Mouse (Mus musculus) splenic B cell, adult 2 months (primary cell): Measurements from ENCODE around the gene Pex16.

Experiments
- DNase-seq: peaks from one replicate; pipeline ENCODE4 v3.0.0-alpha.2; 2011; ENCODE audit warnings: low read depth, low spot score
- H3K27me3 ChIP-seq: 2 replicates; pipeline ENCODE4 v1.6.1; 2012; ENCODE audit warnings: mild to moderate bottlenecking, low read length, moderate library complexity, mixed read lengths; ENCODE audit not compliant: control insufficient read depth, poor library complexity, insufficient read depth, severe bottlenecking
- H3K36me3 ChIP-seq: 2 replicates; pipeline ENCODE4 v1.6.1; 2012; ENCODE audit warnings: mild to moderate bottlenecking, low read length, moderate library complexity, mixed read lengths; ENCODE audit not compliant: control insufficient read depth, poor library complexity, insufficient read depth, severe bottlenecking

Gene Pex16

GRCm38 (mm10) chr2:92374514-92374913, at the start of gene Pex16, which contains the start of gene Large2:
TSS of gene Pex16 (plus strand) at chr2:92374676.
TSS of gene Large2 (minus strand) at chr2:92374869.
- DNase-seq, result peak; percentile 68
- no peaks in the 10 kb centered on the region for H3K27me3 ChIP-seq
- peaks cover 6% of the 10 kb centered on the region for H3K36me3 ChIP-seq

GRCm38 (mm10) chr2:92325676-92326075, 48.8 kb upstream of the Pex16 start:
- DNase-seq, result no peak
- peaks cover 3% of the 10 kb centered on the region for H3K36me3 ChIP-seq
- H3K27me3 ChIP-seq, result no peaks in the 10 kb centered on the region

- H3K36me3 ChIP-seq, result peaks cover 5% of the 10 kb centered on the region
- no peak for DNase-seq
- no peaks in the 10 kb centered on the region for H3K27me3 ChIP-seq
Measured at GRCm38 (mm10) chr2:92326221-92326620, 48.3 kb upstream of the Pex16 start.

GRCm38 (mm10) chr2:92327601-92328000, 46.9 kb upstream of the Pex16 start:
- DNase-seq, result no peak
- Histone ChIP-seq H3K27me3 (no peaks in the 10 kb centered on the region), H3K36me3 (peaks cover 8% of the 10 kb centered on the region)

- peaks cover 8% of the 10 kb centered on the region; the same call in 1 of the 2 replicates for H3K36me3 ChIP-seq
- H3K27me3 ChIP-seq, result no peaks in the 10 kb centered on the region
- no peak for DNase-seq
Measured at GRCm38 (mm10) chr2:92328206-92328605, 46.3 kb upstream of the Pex16 start.

- no peaks in the 10 kb centered on the region for H3K27me3 ChIP-seq
- peak; percentile 65 for DNase-seq
- H3K36me3 ChIP-seq, result peaks cover 16% of the 10 kb centered on the region
Measured at GRCm38 (mm10) chr2:92330840-92331239, 43.6 kb upstream of the Pex16 start.

- DNase-seq, result peak; percentile 42
- H3K27me3 ChIP-seq, result no peaks in the 10 kb centered on the region
Measured at GRCm38 (mm10) chr2:92331410-92331809, 43.1 kb upstream of the Pex16 start.

GRCm38 (mm10) chr2:92331871-92332270, 42.6 kb upstream of the Pex16 start:
- H3K27me3 ChIP-seq, result no peaks in the 10 kb centered on the region
- DNase-seq, result no peak
- H3K36me3 ChIP-seq, result peaks cover 15% of the 10 kb centered on the region

More at GRCm38 (mm10) chr2:92331410-92331809, 43.1 kb upstream of the Pex16 start:
- H3K36me3 ChIP-seq, result peaks cover 16% of the 10 kb centered on the region

- Histone ChIP-seq H3K36me3 (peaks cover 9% of the 10 kb centered on the region), H3K27me3 (no peaks in the 10 kb centered on the region)
- no peak for DNase-seq
Measured at GRCm38 (mm10) chr2:92342418-92342817, 32.1 kb upstream of the Pex16 start.

- DNase-seq, result no peak
- Histone ChIP-seq H3K27me3 (no peaks in the 10 kb centered on the region), H3K36me3 (peaks cover 14% of the 10 kb centered on the region)
Measured at GRCm38 (mm10) chr2:92347191-92347590, 27.3 kb upstream of the Pex16 start.

- no peak for DNase-seq
- Histone ChIP-seq H3K36me3 (peaks cover 14% of the 10 kb centered on the region), H3K27me3 (no peaks in the 10 kb centered on the region)
Measured at GRCm38 (mm10) chr2:92349589-92350425, 24.7 kb upstream of the Pex16 start.

- DNase-seq, result no peak
- no peaks in the 10 kb centered on the region for H3K27me3 ChIP-seq
- H3K36me3 ChIP-seq, result peaks cover 15% of the 10 kb centered on the region
Measured at GRCm38 (mm10) chr2:92350686-92351085, 23.8 kb upstream of the Pex16 start.

GRCm38 (mm10) chr2:92353402-92353801, 21.1 kb upstream of the Pex16 start:
- Histone ChIP-seq H3K36me3 (peaks cover 23% of the 10 kb centered on the region), H3K27me3 (no peaks in the 10 kb centered on the region)
- DNase-seq, result no peak

GRCm38 (mm10) chr2:92354224-92354623, 20.3 kb upstream of the Pex16 start:
- H3K27me3 ChIP-seq, result no peaks in the 10 kb centered on the region
- no peak for DNase-seq
- peaks cover 22% of the 10 kb centered on the region for H3K36me3 ChIP-seq

- H3K36me3 ChIP-seq, result peaks cover 21% of the 10 kb centered on the region
- no peak for DNase-seq
- no peaks in the 10 kb centered on the region for H3K27me3 ChIP-seq
Measured at GRCm38 (mm10) chr2:92359301-92359700, 15.2 kb upstream of the Pex16 start.
